Mouse (Mus musculus) thymus, adult 2 months (tissue): Measurements from ENCODE around the gene L1cam.

ENCODE experiments used
- CTCF ChIP-seq: fragments of 200-500 bp; IDR thresholded peaks from 2 replicates; pipeline ENCODE4 v1.5.1; 2012; ENCODE audit warnings: mild to moderate bottlenecking, control low read depth, low read length, moderate library complexity, borderline replicate concordance; ENCODE audit not compliant: control insufficient read depth, poor library complexity, insufficient read depth; ENCODE audit errors: extremely low read depth
- POLR2A ChIP-seq: fragments of 200-500 bp; IDR thresholded peaks from 2 replicates; pipeline ENCODE4 v1.6.1; 2012; ENCODE audit warnings: mild to moderate bottlenecking, low read length, control low read depth, moderate library complexity; ENCODE audit not compliant: control insufficient read depth, poor library complexity, insufficient read depth; ENCODE audit errors: extremely low read depth

- TF ChIP-seq POLR2A: no peak
- no peak for TF ChIP-seq CTCF
Observed at GRCm38 (mm10) chrX:73931871-73932270, 36.0 kb upstream of the L1cam start.
